Mouse (Mus musculus) kidney, adult 18-20 months (tissue): ENCODE results near the gene Liph.
"Not testable (repeated sequence)": the region's sequence is repeated elsewhere in the genome, so short reads cannot be mapped to it uniquely, and the experiment has no call there.

Experiments
- DNase-seq: peaks from one replicate; pipeline ENCODE4 v3.0.0; 2021

Liph gene

DNA sequence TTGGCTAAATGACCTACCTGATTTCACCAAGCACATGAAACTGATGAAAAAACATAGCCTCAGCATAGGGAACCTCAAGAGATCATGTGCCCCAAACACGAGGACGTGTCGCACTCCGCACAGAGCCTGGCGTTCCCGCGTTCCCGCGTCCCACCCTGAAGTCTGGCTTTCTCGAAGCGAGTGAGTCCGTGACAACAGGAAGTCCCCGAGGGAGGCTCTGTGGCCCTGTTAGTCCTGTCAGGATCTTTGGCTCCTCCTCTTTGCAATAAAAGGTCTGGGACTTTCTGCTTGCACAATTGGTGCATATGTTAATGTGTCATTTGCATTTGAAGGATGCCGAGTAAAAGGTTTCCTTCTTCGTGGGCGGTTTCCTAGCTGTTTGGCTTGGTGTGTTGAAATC, at the start of gene Liph:
Gene Liph, minus strand, starts transcription at position 360 of the 400 bp plus-strand sequence.
- DNase-seq: peak; percentile 27

DNA sequence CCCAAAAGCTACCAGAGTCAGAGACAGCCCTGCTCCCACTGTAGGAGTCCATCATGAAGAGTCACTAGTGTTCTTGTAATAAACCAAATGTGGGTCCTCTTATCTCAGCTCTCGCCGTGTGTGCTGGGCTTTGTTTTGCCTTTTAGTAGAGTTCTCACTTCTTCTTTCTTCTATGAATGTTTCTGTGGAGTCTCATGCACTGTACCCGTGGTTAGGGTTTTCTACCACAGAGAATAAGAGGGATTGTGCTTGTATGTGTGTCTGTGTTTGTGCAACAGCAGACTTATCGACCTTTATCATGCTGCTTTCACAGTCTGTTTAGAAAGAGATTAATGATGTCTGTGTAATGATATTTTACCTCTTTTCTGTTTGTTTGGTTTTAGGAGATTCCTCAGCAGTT, 48.4 kb upstream of the Liph start:
- DNase-seq: no peak

DNA sequence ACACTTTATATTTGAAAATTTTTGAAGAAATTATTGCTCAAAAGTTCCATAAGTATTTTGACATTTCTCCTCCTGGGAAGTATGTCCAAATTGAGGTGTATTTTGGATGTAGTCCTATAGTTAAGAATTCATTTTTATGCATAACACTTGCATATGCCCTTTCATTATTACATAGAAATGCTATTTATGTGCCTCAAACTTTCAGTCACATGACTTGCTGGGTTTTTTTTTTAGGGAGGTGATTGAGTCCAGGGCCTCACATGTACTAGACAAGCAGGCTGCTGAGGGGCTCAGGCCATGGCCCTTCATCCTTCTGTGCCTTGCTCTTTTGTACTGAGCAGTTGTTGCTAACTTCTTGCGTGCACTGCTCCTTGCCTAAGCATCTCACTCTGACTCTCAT, 44.5 kb upstream of the Liph start:
- DNase-seq: no peak

DNA sequence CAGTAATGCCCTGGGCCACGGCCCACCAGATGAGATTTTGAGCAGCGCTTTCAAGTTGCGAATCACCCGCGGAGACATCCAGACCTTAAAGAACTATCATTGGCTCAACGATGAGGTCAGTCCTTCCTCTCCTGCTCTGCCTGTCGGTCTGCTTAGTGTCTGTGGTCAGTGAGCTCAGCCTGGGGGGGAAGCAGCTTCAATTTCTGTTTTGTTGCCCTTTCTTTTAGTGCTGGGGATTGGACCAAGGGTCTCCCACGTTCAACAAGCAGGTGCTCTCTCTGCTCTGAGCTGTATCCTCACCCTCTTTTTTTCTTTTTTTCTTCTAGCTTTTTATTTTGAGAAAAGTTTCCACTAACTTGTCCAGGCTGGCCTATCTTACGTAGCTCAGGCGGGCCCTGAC, 43.1 kb upstream of the Liph start:
- DNase-seq: no peak

DNA sequence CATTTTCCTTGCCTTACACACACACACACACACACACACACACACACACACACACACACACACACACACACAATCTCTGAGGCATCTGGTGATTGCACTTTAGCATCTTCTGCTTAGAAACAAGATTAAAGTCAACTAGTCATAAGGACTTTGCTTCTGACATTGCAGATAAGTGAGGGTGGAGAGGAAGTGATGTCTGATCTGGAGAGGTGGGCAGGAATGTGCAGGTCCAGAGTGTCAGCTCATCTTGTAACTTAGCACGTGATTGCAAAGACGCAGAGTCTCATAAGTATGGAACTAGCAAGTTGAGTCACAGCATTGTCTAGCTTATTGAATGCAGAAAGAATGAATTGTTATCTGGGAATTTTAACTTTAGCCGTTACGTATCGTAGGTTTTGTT, 32.0 kb upstream of the Liph start:
- no peak for DNase-seq

DNA sequence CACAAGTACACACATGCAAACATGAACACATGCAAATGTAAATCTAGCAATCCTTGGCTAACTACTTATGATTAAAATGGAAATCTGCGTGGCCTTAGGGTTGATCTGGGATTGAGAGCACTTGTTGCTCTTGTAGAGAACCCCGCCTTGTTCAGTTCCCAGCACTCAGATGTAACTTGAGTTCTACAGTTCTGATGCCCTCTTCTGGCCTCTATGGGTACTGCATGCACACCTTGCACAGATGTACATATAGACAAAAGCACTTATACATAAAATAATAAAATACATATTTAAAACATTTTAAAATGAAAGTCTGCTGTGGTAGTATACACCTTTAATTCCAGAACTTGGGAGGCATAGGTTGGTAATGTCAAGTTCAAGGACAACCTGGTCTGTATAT, 26.7 kb upstream of the Liph start:
- no peak for DNase-seq

DNA sequence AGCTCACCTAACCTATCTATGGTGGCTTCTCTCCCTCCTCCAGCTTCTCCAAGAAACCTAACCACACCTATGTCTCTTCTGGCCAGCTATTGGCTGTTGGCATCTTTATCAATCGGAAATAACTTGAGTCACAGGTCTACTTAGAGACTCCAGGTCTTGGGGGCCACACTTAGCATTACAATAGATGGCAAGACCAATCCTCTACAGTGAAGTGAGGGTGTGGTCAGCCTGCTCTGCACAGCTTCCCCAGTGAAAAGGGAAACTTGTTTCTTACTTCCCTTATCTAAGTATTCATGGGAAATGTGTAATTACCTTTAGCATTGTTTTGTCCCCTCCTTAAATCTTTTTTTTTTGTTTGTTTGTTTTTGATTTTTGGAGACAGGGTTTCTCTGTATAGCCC, 20.1 kb upstream of the Liph start:
- no peak for DNase-seq

DNA sequence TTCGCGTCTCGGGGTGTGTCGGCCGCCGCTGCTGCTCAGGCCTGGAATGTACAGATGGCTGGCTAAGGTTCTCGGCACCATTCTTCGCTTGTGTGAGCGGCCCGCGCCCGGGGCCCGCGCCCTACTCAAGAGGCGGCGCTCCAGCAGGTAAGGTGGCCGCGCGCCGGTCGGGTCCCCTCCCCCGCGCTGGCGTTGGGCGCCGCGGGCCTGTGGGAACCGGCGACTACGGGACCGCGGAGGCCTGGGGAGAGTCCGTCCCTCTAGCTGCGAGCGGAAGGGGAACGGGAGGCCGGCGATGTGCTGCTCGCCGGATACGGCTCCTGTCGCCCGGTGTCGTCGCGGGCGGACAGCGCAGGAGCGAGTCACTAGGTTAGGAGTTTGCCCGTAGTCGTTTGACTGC, 14.1 kb upstream of the Liph start:
- no peak for DNase-seq

DNA sequence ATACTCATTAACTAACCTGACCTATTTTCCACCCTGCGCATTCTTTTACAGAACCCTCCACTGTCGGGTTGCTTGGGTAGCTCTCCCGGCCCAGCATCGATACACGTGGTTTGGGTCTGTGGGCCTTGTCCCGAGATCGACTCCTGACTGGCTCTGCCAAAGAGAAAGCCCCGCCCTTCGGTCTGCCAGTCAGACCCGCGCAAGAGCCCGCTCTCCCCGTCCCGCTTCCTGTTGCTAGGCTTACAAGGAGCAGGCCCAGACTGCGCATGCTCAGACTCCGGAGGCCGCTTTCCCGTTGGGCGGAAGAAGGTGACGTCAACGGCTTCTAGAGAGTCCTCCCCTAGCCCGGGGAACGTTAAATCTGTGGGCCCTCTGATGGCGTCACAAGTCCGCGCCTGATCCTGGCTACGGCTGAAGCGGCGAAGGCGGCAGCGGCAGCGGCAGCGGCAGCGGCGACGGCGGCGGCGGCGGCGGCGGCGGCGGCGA, 13.7 kb upstream of the Liph start, which contains the start of gene Senp2:
Gene Senp2, plus strand, starts transcription at position 386 of the 486 bp plus-strand sequence.
- DNase-seq: peak; percentile 100

DNA sequence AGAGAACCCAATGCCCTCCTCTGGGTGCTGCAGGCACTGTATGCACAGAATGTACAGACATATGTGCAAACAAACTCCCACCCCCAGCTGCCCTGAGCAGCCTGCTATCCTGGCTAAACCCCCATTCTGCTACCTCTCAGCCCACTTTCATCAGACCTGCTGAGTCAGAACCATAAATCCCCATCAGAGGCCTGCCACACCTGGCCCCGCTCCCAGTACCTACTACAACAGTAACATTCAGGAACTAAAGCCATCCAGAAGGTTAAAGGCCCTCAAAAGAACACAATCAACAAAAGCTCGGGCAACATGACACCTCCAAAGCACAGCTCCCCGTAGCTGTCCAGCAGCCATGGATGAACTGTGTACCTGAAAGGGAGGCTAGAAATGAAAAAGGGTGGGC, 6.1 kb upstream of the Liph start:
- no peak for DNase-seq

DNA sequence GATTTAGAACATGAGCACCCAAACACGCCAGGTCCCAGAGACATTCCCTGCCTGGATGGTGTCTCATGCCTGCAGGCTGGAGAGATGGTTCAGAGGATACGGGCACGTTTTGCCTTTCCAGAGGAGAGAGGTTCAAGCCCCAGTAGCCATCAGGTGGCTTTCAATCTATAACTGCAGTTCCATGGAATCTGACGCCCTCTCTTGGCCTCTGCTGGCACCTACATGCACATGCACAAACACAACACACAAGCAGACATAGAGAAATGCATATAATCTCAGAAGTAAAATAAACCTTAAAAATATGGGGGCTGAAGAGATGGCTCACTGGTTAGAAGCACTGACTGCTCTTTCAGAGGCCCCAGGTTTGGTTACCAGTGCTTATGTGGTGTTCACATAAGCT, 5.7 kb upstream of the Liph start:
- DNase-seq: no peak

DNA sequence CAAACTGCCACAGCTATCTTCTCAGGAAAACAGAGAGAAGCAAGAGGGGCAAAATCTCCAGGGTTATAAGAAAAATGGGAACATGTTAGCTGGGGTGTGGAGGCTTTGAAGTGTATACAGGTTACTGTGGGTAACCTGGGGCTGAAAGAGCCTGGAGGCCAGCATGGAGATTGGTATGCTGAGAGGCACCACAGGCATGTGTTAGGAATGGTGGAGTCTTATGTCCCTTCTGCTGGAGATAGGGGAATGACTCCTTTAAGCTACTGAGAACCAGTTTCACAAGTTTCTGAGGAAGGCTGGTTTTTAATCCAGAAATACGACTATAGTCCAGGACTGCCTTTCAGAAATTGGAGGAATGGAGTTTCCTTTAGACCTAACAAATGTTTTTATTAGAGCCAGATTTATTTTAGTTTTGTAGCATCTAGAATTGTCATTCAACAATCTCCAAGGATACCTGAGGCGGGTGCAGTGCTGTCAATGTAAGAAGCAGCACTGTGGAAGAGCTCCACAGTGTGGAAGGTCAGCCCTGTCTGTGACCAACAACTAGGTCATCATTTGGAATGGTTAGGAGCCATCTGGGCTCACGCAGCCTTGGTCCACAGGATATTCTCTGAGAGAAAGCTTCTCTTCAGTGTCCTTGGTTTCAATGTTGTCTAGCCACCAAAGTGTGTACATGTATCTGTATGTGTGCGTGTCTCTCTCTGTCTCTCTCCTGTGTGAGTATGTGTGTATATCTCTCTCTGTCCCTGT, 4.7 kb upstream of the Liph start:
- DNase-seq: no peak

DNA sequence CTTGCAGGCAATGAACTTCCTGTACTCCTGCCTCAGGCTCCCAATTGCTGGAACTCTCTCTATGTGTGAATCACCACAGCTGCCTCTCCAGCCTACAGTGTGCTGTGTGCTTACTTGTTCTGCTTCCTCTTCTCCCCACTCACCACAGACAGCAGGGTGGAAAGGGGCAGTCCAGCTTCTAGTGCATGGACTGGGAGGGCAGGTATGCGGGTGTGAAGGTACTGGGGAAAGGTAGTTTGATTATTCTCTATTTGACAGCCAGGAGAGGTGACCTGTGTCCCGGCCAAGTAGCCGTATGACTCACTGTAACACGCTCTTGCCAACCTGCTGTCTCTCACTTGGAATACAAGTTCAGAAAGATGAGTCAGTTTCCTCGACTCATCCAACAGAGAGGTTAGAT, 2.6 kb upstream of the Liph start:
- DNase-seq: no peak

DNA sequence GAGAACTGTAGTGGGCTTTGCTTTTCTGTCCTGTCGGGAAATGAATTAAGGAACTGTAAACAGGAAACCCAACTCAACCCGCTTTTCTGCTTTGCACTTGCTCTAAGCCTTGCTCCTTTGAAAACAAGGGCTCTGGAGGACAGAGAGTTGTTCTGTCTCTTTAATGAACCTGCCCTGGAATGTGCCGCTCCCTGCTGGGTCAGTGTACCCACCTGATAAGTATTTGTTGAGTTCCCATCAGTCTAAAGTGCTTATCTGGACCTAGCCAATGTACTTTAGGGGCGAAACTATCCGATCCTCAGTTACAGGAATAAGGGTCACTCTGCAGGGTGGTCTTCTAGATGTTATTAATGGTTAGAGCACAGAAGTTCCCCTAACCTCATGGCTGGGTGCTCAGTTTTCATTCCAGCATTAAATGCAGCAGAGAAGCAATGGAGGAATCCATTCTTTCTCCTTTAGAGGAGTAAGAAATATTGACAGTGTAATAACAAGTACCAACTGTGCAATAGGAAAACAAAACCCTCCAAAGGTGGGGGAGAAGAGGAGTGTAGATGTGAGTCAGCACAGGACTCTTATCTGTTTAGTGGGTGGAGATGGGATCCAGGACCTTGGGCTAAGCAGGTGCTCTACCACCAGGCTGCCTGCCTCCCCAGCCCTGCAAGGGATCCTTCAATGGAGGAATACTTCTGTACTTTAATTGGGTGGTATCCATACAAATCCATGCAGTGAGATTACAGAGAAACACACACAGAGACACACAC, 1.6 kb upstream of the Liph start:
- DNase-seq: no peak

DNA sequence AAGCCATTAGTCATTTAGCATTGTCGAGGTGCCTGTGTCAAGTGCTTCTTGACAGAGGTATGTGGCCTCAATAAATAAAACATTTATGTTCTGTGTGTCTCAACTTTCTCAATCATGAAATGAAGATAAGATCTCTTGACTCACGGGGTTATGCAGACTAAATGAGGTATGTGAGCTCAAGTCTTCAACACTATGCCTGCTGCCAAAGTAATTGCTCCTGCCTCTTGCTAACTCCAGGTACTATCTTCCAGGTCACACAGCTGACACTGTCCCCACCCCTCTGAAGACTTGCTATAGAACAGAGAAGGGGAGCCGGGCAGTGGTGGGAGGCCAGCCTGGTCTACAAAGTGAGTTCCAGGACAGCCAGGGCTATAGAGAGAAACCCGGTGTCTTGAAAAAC, 939 bp upstream of the Liph start:
- DNase-seq: no peak

DNA sequence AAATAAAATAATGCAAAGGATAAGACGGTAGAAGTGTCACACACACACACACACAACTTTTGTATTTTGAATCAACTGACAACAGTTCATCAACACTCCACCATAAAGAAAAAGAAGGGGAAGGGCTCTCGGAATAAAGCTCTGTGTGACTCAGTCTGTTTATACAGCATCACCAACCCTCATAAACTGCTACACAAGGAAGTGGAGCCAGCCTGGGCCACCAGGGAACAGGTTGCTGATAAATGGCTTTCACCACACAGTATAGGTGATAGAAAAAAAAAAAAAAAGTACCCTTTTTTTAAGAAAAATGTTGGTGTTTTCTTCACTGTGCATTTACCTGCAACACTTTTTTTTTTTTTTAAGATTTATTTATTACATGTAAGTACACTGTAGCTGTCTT, 3.7 kb downstream of the Liph start:
- DNase-seq: no peak

DNA sequence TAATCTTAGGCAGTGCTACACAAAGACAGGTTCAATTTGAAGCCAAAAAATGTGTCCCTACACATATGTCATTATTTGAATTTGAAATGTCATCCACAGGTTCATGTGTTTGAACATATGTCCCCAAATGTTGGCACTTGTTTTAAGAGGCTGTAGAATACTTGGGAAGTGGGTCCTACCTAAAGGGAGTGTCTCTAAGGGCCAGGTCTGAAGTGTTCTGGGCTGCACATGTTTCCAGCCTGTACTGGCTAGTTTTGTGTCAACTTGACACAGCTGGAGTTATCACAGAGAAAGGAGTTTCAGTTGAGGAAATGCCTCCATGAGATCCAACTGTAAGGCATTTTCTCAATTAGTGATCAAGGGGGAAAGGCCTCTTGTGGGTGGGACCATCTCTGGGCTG, 4.6 kb downstream of the Liph start:
- DNase-seq: not testable (repeated sequence)

DNA sequence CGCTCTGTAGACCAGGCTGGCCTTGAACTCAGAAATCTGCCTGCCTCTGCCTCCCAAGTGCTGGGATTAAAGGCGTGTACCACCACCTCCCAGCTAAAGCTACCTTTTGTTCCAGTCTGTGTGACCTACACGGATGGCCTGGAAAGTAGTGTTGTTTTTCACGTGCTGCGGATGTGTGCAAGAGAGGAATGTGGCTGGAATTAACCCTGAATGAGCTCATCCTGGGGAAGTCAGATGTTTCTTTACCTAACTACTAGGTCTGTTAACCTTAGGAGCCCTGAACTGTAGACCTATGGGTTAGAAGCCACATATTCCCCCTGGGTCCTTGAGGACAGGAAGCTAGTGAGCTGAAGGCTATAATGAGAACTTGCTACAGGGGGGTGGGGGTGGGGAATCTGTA, 7.5 kb downstream of the Liph start:
- no peak for DNase-seq

DNA sequence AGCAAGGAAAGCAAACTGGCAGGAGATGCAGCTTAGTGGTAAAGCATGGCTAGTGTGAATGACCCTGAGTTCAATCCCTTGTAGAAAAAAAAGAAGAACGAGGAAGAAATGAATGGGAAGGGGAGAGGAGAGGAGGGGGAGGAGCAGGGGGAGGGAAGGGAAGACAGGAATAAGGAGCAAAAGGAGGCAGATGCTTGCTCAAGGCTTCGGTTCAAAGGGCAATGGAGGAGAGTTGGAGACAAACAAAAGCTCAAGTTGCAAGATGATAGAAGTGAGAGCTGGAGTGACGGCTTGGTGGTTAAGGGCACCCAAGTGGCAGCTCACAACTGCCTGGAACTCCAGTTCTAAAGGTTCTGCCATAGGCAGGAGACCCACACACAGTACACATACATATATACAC, 9.3 kb downstream of the Liph start:
- DNase-seq: no peak

DNA sequence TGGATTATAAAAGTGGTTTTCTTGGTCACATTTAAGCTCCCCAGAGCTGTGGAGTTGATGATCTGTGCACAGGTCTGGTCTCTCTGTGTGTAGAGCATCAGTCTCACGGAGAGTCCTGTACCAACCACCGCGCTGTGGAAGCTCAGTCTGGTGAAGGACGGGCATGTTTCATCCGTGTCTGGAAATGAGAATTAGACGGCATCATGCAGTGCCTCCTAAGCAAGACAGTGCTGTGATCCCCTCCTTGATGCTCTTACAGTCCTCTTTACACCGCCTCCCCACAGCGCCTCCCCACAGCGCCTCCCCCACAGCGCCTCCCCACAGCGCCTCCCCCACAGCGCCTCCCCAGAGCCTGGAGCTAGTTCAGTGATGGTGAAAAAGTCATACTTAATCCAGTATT, 11.4 kb downstream of the Liph start:
- DNase-seq: no peak

DNA sequence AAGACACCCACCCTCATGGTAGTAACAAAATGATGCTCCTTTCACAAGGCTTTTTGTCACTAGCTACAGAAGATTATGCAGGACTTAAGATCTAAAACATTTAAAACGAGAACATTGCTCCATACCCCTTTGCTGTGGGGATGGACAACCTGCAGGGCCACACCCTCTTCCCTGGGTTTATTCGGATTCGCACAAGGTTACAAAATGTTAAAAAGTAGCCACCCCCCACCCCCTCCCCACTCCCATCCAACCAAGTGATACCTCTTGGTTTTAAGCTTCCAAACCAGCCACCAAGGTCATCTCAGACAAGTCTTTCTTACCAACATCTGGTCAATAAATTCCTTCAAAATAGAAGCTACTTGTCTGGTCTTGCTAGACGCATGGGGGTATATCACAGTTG, 11.9 kb downstream of the Liph start:
- no peak for DNase-seq

DNA sequence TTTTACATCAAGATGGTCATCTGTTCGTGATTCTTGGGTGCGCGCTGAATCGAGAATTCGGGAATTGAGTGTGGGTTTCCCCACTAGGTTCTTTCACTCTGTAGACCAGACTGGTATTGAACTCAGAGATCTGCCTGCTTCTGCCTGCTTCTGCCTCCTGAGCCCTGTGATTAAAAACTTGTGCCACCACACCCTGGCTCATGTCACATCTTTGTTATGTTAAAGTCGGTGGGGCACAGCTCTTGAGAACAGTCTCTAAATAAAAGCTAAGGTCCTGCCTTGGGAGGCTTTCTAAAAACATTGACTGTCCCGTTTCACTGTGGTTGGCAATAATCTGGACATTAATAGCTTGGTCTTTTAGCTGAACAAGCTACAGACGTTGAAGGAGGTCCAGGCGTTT, 12.3 kb downstream of the Liph start:
- DNase-seq: no peak

DNA sequence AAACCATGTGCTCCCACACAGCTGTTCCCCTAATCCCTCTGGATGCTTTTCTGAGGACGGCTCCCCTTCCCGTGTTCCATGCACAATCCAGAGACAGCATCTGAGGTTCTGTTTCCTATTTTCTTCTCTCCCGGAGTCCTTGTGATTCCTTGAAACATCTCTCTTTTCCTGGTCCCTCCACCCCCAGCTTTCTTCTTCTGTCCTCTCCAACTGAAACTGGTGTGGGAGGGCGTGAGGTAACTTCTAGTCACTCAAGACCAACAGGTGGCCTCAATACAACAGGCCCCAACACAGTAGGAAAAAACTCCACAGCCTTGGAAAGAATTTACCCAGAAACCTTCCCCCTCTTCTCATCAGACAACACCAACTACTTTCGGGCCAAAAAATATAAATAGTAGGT, 18.1 kb downstream of the Liph start:
- no peak for DNase-seq

DNA sequence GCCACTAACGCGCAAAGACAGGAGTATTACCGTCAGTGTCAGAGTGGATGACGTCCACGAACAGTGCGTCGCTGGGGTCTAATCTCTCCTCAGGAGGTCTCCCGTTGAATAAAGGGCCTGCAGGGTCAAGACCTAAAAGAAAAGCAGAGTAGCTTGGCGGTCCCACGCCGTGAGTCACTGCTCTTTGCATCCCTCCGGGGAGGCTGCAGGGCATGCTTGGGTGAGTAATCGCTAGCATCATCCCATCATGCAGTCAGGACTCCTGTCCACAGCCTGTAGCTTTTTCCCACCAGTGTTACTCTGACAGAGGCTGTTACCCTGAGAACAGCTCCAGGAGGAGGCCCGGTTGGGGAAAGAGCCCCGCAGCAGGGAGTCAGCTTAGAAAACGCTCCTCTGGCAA, 19.3 kb downstream of the Liph start:
- DNase-seq: no peak

DNA sequence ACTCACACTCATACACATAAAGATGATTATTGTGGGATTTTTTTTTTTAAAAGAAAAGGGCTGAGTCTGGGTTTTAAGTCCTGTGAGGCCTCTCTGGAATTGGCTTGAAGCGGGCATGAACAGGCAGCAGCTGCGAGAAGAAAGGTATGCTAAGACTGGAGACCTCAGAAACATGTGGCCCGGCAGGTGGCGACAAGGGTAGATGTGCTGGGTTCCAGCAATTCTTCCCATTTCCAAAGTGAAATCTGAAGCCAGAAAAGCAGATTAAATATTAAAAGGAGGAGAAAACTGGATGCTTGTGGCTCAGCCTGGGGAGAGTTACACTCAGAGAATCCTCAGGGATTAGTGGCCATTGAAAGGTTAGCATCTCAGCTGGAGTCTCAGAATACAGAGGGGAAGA, 24.0 kb downstream of the Liph start:
- no peak for DNase-seq
